Mouse (Mus musculus): Measurements from ENCODE around the gene Olfr1028.

Gene Olfr1028

DNA sequence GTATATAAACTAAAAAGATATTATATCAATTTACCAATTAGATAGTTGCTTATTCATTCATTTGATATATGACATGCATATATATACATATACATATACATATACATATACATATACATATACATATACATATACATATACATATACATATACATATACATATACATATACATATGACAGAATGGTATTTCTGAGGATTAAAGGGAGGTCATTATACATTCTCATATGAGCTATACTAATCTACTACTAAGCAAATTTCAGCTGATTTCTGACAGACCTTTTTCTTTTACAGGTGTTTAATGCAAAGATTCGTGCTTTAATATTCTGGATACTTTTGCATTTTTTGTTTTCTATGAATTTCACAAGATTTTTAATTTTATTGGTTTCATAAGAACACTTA is at the start of gene Olfr1028:
TSS of gene Olfr1028 (plus strand) at position 301 of the 400 bp plus-strand sequence.
- DNase-seq: no peak

DNA sequence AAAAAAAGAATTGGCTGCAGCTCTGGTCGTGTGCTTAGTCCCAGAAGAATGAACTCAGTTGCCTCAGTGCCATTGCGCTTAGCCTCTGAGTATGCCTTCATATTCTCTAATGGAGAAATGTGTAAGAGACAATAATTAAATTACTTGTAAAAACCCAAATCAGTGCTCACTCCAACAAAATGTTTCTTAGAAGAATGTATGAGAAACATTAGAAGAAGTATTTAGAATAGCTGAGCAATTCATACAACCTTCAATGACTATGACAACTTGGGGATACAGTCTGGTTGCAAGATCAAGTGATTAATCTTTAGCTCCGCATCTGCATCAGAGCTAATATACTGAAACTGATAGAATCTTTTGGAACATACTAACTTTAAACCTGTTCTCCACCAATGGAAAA is 45.3 kb upstream of the Olfr1028 start, which contains the start of gene Olfr1024:
TSS of gene Olfr1024 (minus strand) at position 101 of the 400 bp plus-strand sequence.
- DNase-seq: no peak

DNA sequence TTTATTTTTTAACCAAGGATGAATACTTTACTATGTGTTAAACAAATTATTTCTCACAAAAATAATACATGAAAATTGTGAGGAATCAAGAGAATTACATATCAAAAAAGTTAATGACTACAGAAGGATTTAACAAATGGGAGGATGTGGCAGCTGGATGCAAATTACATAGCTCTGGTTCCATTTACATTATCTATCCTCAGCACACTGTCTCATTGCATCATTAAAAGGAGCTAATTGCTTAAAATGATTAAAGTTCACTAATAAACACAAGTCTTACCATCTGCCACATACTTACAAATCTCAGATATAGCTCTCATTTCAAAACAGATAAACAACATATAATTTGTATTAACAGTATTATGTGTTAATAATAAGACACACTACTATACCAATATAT is 37.0 kb upstream of the Olfr1028 start:
- no peak for DNase-seq

DNA sequence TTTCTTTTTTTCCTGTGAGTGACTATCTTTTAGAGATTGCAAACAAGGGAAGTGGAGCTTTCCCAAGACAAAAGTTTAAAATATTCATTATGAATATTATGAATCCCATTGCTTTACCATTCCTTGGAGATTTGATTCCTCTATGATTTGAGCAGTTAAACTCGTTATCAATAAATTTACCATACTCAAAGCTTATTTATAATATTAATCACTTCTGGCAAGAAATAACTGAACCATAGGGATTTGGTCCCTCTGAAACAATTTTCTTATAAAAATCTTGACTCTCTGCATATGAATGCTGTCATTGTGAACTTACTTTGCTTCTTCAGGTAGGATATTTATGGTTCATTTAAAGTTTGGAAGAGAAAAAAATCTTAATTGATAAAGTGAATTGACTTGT is 35.3 kb upstream of the Olfr1028 start, which contains the start of gene Olfr1025-ps1:
TSS of gene Olfr1025-ps1 (plus strand) at position 301 of the 400 bp plus-strand sequence.
- DNase-seq: no peak

DNA sequence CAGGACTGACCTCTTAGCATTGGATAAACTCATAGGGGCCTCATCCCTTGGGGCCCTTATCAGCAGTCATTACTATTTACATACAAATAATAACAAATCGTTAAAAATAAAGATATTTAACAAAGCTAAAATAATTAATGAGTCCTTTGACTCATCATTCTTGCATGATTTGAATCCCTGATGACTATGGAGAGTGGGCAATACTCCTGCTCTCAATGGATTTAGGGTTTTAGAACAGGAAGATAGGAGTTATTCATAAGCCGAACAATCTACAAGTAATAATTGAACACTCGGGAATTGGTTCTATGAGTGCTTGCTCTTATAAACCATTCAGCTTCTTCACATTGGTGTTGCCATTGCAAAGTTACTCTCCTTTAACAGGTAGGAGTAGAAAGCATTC is 29.0 kb upstream of the Olfr1028 start, which contains the start of gene Olfr1026:
TSS of gene Olfr1026 (plus strand) at position 301 of the 400 bp plus-strand sequence.
- DNase-seq: no peak

DNA sequence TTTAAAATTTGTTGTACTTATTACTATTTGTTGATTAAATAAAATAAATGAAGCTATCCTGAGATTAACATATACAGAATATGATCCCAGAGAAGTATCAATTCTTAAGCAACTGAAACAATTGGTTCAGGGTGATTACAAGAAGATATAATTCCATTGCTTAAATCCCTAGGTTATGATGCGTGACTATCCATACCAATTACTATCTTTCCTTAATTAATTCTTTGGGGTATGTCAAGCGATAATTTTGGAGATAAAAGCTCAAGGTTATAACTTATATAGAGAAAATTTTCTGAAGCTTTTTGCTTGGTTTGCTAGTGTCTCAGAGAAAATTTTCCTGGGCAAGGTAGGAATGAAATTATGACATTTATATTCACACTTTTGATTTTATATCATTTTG is 23.4 kb downstream of the Olfr1028 start, which contains the start of gene Olfr1029:
TSS of gene Olfr1029 (plus strand) at position 301 of the 400 bp plus-strand sequence.
- DNase-seq: no peak

DNA sequence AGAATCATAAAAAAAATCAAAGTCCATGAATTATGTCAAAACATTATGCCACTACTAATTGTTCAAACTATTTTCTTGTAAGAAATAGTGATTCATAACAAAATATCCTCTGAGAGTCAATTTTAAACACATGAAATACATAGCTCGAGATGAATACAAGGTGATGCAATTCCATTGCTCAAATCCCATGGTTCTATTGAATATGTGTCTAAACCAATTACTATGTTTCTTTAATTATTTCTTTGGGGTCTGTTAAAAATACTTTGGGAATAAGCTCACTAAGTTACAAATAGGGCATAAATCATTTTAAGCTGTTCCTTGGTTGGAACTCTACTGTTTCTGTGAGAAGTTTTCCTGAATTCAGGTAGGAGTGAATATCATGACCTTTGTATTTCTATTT is 28.7 kb downstream of the Olfr1028 start, which contains the start of gene Olfr1030:
TSS of gene Olfr1030 (plus strand) at position 301 of the 400 bp plus-strand sequence.
- no peak for DNase-seq

DNA sequence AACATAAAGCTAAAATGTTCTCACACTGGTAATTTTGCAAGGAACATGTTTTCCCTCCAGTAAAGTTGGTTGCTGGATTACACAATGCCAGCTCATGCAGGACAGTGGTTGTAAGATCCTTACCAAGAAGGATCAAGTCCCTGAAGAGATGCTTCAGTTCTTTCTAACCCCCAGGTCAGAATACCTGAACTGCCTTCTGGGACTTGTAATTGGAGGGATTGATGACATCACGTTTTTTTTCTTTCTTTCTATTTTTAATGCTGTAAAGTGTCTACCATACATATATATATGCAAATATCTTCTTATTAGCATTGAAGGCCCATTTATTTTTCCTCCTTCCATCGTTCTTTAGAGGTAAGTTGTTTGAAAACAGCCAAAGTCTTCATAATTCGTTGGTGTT is 39.8 kb downstream of the Olfr1028 start, which contains the start of gene Olfr1031:
TSS of gene Olfr1031 (plus strand) at position 301 of the 400 bp plus-strand sequence.
- DNase-seq: no peak

Data from lung, postnatal 4 days (tissue).